Mouse (Mus musculus) forebrain, embryonic 15.5 days (tissue): ENCODE data around the gene Kcnh3. TPM values are rescaled to one million over a fixed set of nuclear protein-coding genes. Genes with fewer than 3 reads are reported as not detected.
A peak's percentile ranks its signal among the peaks of the same experiment; 100 is the strongest.

Experiments used
- ATAC-seq: fragments of 200-750 bp; cut with Nextera tagmentation; replicated peaks from 2 replicates; pipeline ENCODE4 v1.8.0; 2017; ENCODE audit warnings: mild to moderate bottlenecking, moderate TSS enrichment, moderate library complexity
- H3K27ac ChIP-seq: fragments of 300-500 bp; sonication (generic); replicated peaks from 2 replicates; pipeline ENCODE4 v1.5.1; 2015; ENCODE audit warnings: mild to moderate bottlenecking, inconsistent platforms
- H3K27me3 ChIP-seq: fragments of 300-500 bp; sonication (generic); 2 replicates; pipeline ENCODE4 v1.6.1; 2015; ENCODE audit warnings: inconsistent platforms
- H3K36me3 ChIP-seq: fragments of 300-500 bp; sonication (generic); 2 replicates; pipeline ENCODE4 v1.6.1; 2015; ENCODE audit warnings: mild to moderate bottlenecking, inconsistent platforms
- H3K4me1 ChIP-seq: fragments of 300-500 bp; sonication (generic); 2 replicates; pipeline ENCODE4 v1.6.1; 2015; ENCODE audit warnings: inconsistent platforms
- H3K4me2 ChIP-seq: fragments of 300-500 bp; sonication (generic); replicated peaks from 2 replicates; pipeline ENCODE4 v1.6.1; 2015; ENCODE audit warnings: mild to moderate bottlenecking, inconsistent platforms
- H3K4me3 ChIP-seq: fragments of 300-500 bp; sonication (generic); 2 replicates; pipeline ENCODE4 v1.5.1; 2015; ENCODE audit warnings: mild to moderate bottlenecking, inconsistent platforms
- H3K9ac ChIP-seq: fragments of 300-500 bp; sonication (generic); replicated peaks from 2 replicates; pipeline ENCODE4 v1.6.1; 2015; ENCODE audit warnings: mild to moderate bottlenecking, inconsistent platforms
- H3K9me3 ChIP-seq: fragments of 300-500 bp; sonication (generic); 2 replicates; pipeline ENCODE4 v1.6.1; 2016; ENCODE audit warnings: inconsistent platforms
- WGBS: fragments of 180-500 bp; shearing (Covaris S2); methylation state at CpG from one replicate; pipeline ENCODE4 v1.1.7; 2015; ENCODE audit warnings: mixed read lengths; 5-methylcytosine and 5-hydroxymethylcytosine counted together
- polyA plus RNA-seq: library from polyadenylated mRNA; unstranded; fragments of >200 nt; fragmentation: Nextera tagmentation; extraction: Ambion mirVana; gene quantifications from 2 replicates; pipeline ENCODE4 v1.2.1, GENCODE M21; 2015

The Kcnh3 gene
- polyA plus RNA-seq: 4.3 and 4.6 TPM in 2 replicates

DNA sequence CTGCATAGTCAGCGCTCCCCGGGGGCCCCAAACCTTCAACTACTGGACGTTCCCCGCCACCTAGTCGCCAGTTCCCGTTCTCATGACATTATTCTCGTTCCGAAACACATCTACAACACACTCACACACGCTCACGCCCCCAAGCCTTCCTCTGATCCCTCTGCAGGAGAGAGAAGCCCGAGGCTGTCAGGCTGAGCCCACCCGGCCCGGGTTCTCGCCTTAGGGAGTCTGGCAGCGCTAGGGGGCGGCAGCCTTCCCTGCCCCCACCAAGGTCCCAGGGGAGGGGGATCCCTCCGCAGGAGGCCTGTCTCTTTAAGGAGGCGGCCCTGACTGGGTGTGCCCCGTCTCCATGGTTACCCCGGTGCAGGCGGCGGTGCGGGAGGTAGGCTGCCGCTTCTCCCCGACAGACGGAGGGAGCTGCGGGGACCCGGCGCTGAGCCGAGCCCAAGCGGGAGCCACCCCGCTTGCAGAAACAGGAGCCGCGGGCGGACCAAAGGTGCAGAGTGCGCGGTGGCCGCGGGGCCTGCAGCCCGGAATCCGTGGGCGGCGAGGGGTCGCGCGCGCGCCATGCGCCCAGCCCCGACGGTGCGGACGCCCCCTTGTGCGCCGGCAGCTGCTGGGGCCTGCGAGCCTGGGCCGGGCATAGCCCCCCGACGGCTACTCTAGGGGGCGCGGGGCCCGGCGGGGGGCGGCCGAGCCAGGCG, at the start of gene Kcnh3:
Gene Kcnh3, plus strand, starts transcription at position 654 of the 704 bp plus-strand sequence.
- peak within 1 kb of the TSS; percentile 57 for H3K27ac ChIP-seq
- H3K4me3 ChIP-seq: peak within 1 kb of the TSS; percentile 47
- peak; percentile 68 for ATAC-seq
- H3K36me3 ChIP-seq: no peaks in the 10 kb centered on the region
- peaks cover 44% of the 10 kb centered on the region for H3K4me1 ChIP-seq
- H3K27me3 ChIP-seq: peaks cover 87% of the 10 kb centered on the region
- peak within 1 kb of the TSS; percentile 73 for H3K4me2 ChIP-seq
- peak within 1 kb of the TSS; percentile 36 for H3K9ac ChIP-seq
- H3K9me3 ChIP-seq: no peaks in the 10 kb centered on the region
- under 1% methylated on average over 61 of the region's 66 CpGs for WGBS

DNA sequence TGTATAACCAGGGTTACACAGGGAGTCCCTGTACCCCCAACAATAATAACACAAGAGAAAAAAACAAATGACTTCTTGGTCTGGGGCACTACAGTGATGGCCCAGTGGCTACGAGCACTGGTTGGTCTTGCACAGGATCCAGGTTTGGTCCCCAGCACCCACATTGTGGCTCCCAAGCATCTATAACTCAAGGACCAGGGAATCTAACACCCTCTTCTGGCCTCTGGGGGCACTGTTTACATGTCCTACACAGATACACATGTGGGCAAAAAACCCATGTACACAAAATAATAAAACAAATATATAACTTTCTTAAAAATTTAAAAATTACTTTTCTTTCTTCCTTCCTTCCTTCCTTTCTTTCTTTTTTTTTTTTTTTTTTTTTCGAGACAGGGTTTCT, 45.0 kb upstream of the Kcnh3 start:
- no peaks in the 10 kb centered on the region for H3K4me1 ChIP-seq
- H3K9me3 ChIP-seq: no peaks in the 10 kb centered on the region
- peaks cover 44% of the 10 kb centered on the region for H3K36me3 ChIP-seq
- 96% methylated on average over 1 of the region's 2 CpGs for WGBS
- no peaks in the 10 kb centered on the region for H3K27me3 ChIP-seq
- H3K4me3 ChIP-seq: no peak overlapping the region
- no peak for ATAC-seq
- H3K9ac ChIP-seq: no peak overlapping the region
- no peak overlapping the region for H3K27ac ChIP-seq
- H3K4me2 ChIP-seq: no peak overlapping the region

DNA sequence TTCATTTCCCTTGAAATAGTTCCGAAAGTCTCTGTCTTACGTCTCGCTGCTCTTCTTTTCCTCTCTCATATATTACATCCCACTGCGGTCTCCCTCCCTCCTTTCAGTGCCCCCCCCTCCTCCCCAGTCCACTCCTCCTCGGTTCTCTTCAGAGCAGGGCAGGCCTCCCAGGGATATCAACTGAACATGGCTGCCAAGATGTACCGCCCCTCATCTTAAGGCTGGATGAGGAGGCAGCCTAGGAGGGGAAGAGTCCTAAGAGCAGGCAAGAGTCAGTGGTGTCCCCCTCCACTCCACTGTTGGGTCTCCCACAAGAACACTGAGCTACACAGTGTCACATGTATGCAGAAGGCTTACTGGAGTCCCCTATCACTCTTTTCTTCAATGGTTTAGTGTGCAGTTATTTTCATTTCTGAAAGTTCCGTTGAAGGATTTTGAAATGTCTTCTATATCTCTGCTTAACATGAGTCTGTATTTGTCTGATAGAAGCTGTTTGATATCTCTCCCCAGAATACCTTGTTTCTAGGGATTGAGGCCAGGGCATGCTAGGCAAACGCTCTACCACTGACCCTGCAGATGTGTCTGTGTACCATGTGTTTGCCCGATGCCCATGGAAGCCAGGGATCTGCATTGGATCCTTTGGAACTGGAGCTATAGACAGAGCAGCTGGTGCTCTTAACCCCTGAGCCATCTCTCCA, 40.3 kb upstream of the Kcnh3 start:
- ATAC-seq: no peak
- Histone ChIP-seq H3K4me1 (no peaks in the 10 kb centered on the region), H3K4me3 (no peak overlapping the region), H3K27me3 (no peaks in the 10 kb centered on the region), H3K27ac (no peak overlapping the region), H3K36me3 (peaks cover 60% of the 10 kb centered on the region), H3K4me2 (no peak overlapping the region), H3K9ac (no peak overlapping the region), H3K9me3 (no peaks in the 10 kb centered on the region)
- WGBS: 91% methylated on average over 9 of the region's 9 CpGs

DNA sequence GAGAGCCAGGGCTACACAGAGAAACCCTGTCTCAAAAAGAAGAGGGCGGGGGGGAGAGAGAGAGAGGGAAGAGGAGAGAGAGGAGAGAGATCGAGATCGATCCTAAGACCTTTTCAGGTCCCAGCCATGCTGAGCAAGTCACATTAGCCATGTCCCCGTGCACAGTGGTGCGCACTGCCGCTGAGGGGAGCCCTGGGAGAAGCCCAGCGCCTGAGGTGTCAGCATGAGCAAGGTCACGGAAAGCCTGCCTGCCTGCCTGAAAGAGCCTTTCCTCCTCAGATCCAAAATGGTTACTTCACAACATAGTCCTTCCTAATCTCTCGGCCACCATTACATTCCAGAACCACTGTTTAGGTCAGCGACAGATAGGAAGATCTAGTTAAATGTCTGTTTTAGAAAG, 30.3 kb upstream of the Kcnh3 start:
- WGBS: 70% methylated on average over 10 of the region's 10 CpGs
- H3K4me3 ChIP-seq: no peak overlapping the region

DNA sequence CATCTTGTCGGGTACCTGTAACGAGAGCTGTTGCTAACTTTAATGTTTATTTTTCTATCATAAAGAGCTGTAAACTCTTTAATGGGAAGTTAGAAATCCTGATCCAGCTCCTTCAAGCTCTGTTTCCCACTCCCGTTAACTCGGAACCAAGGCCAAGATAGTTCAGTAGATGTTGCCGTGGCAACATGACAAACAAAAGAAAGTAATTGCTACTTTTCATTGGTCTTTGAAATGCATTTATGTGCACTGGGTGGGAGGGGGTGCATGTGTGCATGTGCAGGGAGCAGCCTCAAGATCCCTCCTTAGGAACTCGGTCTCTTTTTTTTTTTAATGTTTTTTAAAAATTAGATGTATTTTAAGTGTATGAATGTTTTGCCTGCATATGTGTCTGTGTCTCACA, 29.6 kb upstream of the Kcnh3 start:
- H3K4me2 ChIP-seq: no peak overlapping the region
- no peaks in the 10 kb centered on the region for H3K9me3 ChIP-seq
- H3K9ac ChIP-seq: no peak overlapping the region
- peaks cover 21% of the 10 kb centered on the region for H3K36me3 ChIP-seq
- H3K27ac ChIP-seq: no peak overlapping the region
- WGBS: 19% methylated on average over 6 of the region's 6 CpGs
- H3K4me3 ChIP-seq: no peak overlapping the region
- H3K4me1 ChIP-seq: no peaks in the 10 kb centered on the region; the same call in 1 of the 2 replicates
- peak; percentile 64 for ATAC-seq
- no peaks in the 10 kb centered on the region for H3K27me3 ChIP-seq

More for the DNA sequence above, 30.3 kb upstream of the Kcnh3 start:
- peaks cover 18% of the 10 kb centered on the region for H3K36me3 ChIP-seq
- no peaks in the 10 kb centered on the region for H3K9me3 ChIP-seq
- no peaks in the 10 kb centered on the region for H3K27me3 ChIP-seq
- H3K4me1 ChIP-seq: no peaks in the 10 kb centered on the region; the same call in 1 of the 2 replicates
- H3K9ac ChIP-seq: no peak overlapping the region
- H3K27ac ChIP-seq: no peak overlapping the region
- ATAC-seq: no peak
- no peak overlapping the region for H3K4me2 ChIP-seq

DNA sequence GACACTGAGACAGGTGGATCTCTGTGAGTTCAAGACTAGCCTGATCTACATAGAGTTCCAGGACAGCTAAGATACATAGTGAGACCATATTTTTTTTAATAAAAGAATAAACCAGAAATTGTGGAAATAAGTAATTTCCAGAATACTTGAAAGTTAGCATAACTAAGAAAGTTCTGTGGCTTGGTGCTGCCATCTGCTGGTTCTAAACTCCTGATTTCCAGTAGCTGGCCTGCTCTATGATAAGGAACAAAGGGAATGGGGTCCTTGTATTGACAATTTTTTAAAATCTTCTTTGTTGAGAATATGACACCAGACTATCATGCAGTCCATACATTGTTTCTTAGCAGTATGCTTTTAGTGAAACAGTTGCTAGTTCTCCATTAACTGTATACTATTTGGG, 25.9 kb upstream of the Kcnh3 start:
- peaks cover 3% of the 10 kb centered on the region; the same call in 1 of the 2 replicates for H3K36me3 ChIP-seq
- H3K4me2 ChIP-seq: no peak overlapping the region
- no peak overlapping the region for H3K4me3 ChIP-seq
- H3K27ac ChIP-seq: no peak overlapping the region
- no peak for ATAC-seq
- H3K9ac ChIP-seq: no peak overlapping the region
- no peaks in the 10 kb centered on the region for H3K9me3 ChIP-seq
- no peaks in the 10 kb centered on the region; the same call in 1 of the 2 replicates for H3K4me1 ChIP-seq
- no peaks in the 10 kb centered on the region for H3K27me3 ChIP-seq

DNA sequence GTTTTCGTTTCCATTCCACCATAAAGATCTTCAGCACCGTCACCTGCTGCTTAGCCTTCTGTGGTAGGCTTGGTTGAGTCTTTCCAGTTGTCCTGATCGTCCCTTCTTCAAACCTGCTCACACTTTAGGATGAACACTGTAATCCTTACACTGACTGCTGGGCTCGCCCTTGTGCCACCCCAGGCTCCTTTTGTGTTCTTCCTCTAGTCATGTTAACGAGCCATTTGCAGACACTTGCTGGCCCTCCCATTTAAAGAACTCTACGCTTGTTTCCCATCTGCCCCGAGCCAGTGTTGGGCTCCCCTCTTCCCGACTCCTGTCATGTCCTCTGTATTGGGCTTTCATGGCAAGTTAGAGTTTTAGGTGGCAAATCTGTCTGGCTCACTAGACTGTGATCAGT, 18.7 kb upstream of the Kcnh3 start:
- no peaks in the 10 kb centered on the region for H3K9me3 ChIP-seq
- no peak for ATAC-seq
- H3K4me2 ChIP-seq: no peak overlapping the region
- 50% methylated on average over 8 of the region's 8 CpGs for WGBS
- peaks cover 41% of the 10 kb centered on the region for H3K36me3 ChIP-seq
- H3K9ac ChIP-seq: no peak overlapping the region
- H3K27ac ChIP-seq: no peak overlapping the region
- no peaks in the 10 kb centered on the region for H3K27me3 ChIP-seq
- H3K4me3 ChIP-seq: no peak overlapping the region
- no peaks in the 10 kb centered on the region for H3K4me1 ChIP-seq

DNA sequence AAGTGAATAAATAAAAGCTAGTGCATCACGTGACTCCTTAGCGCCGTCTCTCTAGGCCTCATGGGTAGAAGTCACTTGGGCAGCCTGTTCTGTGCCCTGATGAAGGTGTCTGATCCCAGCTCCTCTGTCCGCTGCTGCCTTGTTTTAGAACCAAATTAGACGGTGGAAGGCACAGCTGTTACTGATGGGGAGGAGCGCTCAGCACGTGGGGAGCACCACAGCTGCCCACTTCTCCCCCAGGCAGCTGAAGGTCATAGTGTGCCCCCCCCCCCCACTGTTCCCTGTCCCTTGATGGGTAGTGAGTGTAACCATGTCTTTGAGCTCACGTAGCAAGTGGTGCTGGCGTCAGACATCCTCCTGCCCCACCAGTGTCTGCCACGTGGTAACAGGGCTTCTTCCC, 11.5 kb upstream of the Kcnh3 start:
- Histone ChIP-seq H3K4me2 (no peak overlapping the region), H3K27me3 (no peaks in the 10 kb centered on the region), H3K4me1 (no peaks in the 10 kb centered on the region), H3K9me3 (no peaks in the 10 kb centered on the region), H3K9ac (no peak overlapping the region), H3K27ac (no peak overlapping the region), H3K36me3 (peaks cover 54% of the 10 kb centered on the region), H3K4me3 (no peak overlapping the region)
- no peak for ATAC-seq
- 82% methylated on average over 10 of the region's 10 CpGs for WGBS

DNA sequence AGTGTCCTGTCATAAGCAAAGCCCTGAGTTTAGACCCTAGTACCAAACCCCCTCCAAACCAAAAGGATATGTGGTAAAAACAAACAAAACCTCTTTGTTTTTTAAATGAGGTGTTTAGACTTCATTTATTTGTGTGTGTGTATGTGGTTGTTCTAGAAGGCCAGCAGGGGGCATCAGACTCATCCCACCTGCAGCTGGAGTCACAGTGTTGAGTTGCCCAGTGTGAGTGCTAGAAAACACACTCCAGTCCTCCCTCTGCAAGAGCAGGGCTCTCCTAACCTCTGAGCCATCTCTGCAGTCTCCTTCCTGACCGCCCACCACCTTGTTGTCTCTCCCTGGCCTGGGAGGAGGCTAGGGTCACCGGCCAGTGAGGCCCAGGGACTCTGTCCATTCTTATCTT, 9.7 kb upstream of the Kcnh3 start:
- Histone ChIP-seq H3K9me3 (no peaks in the 10 kb centered on the region), H3K27me3 (0 out of 2 replicates have a peak, but pooled peaks cover 8% of the 10 kb centered on the region), H3K4me3 (no peak overlapping the region), H3K4me2 (no peak overlapping the region), H3K9ac (no peak overlapping the region), H3K4me1 (no peaks in the 10 kb centered on the region), H3K27ac (no peak overlapping the region), H3K36me3 (peaks cover 40% of the 10 kb centered on the region)
- ATAC-seq: no peak
- 81% methylated on average over 2 of the region's 2 CpGs for WGBS

DNA sequence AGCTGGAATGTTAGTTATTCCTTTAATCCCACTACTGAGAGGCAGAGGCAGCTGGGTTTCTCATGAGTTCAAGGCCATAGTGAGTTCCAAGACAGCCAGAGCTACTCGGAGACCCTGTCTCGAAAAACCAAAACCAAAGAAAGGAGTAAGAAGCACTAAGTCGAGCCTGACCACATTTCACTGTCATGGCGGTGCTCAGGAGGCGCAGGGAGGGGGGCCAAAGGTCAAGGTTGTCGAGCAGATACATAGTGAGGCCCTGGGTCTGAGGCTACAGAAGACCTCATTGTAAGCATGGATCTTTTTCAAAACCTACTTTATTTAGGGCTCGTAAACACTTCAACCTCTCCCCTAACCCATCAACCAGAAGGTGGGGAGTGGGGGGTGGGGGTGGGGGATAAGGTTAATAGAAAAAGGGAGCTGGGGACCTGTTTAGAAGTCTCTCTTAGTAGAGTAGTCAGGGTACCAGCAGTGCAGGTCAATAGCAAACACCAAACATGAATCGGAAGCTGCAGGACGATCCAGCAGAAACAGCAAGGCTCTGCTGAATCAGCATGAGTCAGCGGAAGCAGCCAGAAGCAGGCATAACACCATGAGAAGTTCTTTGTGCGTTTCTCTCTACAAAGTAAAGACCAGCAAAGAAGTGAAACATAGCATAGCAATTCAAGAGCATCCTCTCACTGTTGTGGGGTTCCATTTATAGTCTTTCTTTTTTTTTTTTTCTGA, 8.8 kb upstream of the Kcnh3 start:
- Histone ChIP-seq H3K27ac (no peak overlapping the region), H3K36me3 (peaks cover 32% of the 10 kb centered on the region), H3K9ac (no peak overlapping the region), H3K27me3 (peaks cover 10% of the 10 kb centered on the region), H3K9me3 (no peaks in the 10 kb centered on the region), H3K4me3 (no peak overlapping the region), H3K4me1 (no peaks in the 10 kb centered on the region), H3K4me2 (no peak overlapping the region)
- no peak for ATAC-seq
- WGBS: 85% methylated on average over 11 of the region's 11 CpGs

DNA sequence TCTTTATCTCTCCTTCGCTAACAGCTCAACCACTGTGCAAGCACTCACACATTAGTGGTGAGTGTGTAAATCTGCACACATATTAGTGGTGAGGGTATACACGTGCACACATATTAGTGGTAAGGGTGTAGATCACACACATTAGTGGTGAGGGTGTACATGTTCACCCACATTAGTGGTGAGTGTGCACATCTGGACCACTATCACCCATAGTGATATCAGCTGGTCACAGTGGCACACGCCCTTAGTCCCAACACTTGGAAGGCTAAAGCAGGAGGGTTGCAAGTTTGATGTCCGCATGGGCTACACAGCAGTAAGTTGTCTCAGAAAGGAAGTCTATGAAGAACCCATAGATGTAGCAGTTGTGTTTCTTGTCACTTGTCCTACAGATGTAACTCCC, 7.0 kb upstream of the Kcnh3 start:
- H3K36me3 ChIP-seq: peaks cover 15% of the 10 kb centered on the region
- WGBS: 93% methylated on average over 4 of the region's 4 CpGs

DNA sequence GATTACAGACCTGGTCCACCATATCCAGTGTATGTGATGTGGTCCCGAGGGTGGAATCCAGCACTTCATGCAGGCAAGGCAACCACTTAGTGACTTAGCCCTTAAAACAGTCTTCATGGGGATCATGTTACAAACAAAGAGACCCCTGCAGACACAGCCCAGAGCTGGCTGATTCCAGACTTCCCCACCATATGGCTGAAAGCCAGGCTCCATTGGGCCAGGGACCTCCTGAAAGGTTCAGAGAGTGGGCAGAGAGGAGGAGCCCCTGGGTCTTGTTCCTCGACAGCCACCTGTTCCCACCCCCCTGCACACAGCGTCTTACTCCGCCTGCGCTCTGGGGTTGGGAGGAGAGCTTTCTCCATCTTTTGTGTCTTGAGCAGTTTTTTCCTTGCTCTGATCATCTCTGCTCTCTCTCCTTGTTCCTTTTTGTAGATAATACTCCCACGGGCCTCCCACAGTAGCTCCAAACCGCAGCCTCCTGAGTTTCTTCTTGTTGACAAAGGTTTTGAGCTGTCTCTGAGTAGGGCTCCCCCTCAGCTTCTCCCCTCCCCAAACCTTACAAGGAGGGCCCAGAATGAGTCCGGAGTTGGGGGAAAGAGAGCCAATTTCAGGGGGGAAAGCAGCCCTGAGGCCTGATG, 3.2 kb upstream of the Kcnh3 start:
- WGBS: 9% methylated on average over 8 of the region's 8 CpGs
- no peak overlapping the region for H3K4me3 ChIP-seq
- H3K9me3 ChIP-seq: no peaks in the 10 kb centered on the region
- ATAC-seq: no peak
- H3K27me3 ChIP-seq: peaks cover 60% of the 10 kb centered on the region
- no peaks in the 10 kb centered on the region for H3K36me3 ChIP-seq
- H3K4me2 ChIP-seq: no peak overlapping the region
- H3K4me1 ChIP-seq: peaks cover 44% of the 10 kb centered on the region
- H3K27ac ChIP-seq: no peak overlapping the region
- no peak overlapping the region for H3K9ac ChIP-seq

More for the DNA sequence above, 7.0 kb upstream of the Kcnh3 start:
- Histone ChIP-seq H3K27ac (no peak overlapping the region), H3K4me3 (no peak overlapping the region), H3K9me3 (no peaks in the 10 kb centered on the region), H3K27me3 (peaks cover 28% of the 10 kb centered on the region), H3K4me1 (peaks cover 7% of the 10 kb centered on the region), H3K4me2 (no peak overlapping the region), H3K9ac (no peak overlapping the region)
- ATAC-seq: no peak
